Mouse (Mus musculus) neutrophil, adult 5-6 weeks (primary cell): Measurements from ENCODE around the gene Spocd1. TPM values are rescaled to one million over a fixed set of nuclear protein-coding genes. Genes with fewer than 3 reads are reported as not detected.

ENCODE experiments used
- ATAC-seq: fragments of 151-379, 151-347 bp; 2 replicates; pipeline ENCODE4 v1.8.0; 2017; ENCODE audit warnings: mild to moderate bottlenecking, moderate TSS enrichment; ENCODE audit not compliant: insufficient number of reproducible peaks, poor library complexity, low FRiP score, severe bottlenecking; ENCODE audit errors: extremely low read depth
- total RNA-seq: library from RNA; stranded (forward); fragments of 200-1000 nt; gene quantifications from 2 replicates; pipeline ENCODE4 v1.2.3, GENCODE M21; 2017

The Spocd1 gene
- total RNA-seq, 1 experiment from 2014 or later = not detected

- ATAC-seq = no peak
Measured at GRCm38 (mm10) chr4:129916159-129916558, 12.9 kb upstream of the Spocd1 start.

GRCm38 (mm10) chr4:129917016-129917603, 11.9 kb upstream of the Spocd1 start:
- ATAC-seq = no peak

- no peak for ATAC-seq
Measured at GRCm38 (mm10) chr4:129918464-129918863, 10.6 kb upstream of the Spocd1 start.

GRCm38 (mm10) chr4:129918901-129919300, 10.1 kb upstream of the Spocd1 start:
- ATAC-seq = no peak

GRCm38 (mm10) chr4:129920542-129921313, 8.3 kb upstream of the Spocd1 start:
- ATAC-seq = no peak

GRCm38 (mm10) chr4:129921314-129921587, 7.8 kb upstream of the Spocd1 start:
- no peak for ATAC-seq

- ATAC-seq = no peak
Measured at GRCm38 (mm10) chr4:129924143-129924542, 4.9 kb upstream of the Spocd1 start.

- ATAC-seq = peak; percentile 11; the same call in 1 of the 2 replicates
Measured at GRCm38 (mm10) chr4:129924694-129925093, 4.4 kb upstream of the Spocd1 start.

GRCm38 (mm10) chr4:129926544-129926943, 2.5 kb upstream of the Spocd1 start:
- no peak for ATAC-seq

GRCm38 (mm10) chr4:129927091-129927490, 2.0 kb upstream of the Spocd1 start:
- no peak for ATAC-seq

- peak; percentile 81 for ATAC-seq
Measured at GRCm38 (mm10) chr4:129928124-129928751, 811 bp upstream of the Spocd1 start.

GRCm38 (mm10) chr4:129933696-129934095, 4.6 kb downstream of the Spocd1 start:
- ATAC-seq = no peak

- ATAC-seq = no peak
Measured at GRCm38 (mm10) chr4:129934177-129934855, 5.3 kb downstream of the Spocd1 start.

GRCm38 (mm10) chr4:129951359-129951821, 22.3 kb downstream of the Spocd1 start:
- no peak for ATAC-seq

- ATAC-seq = no peak
Measured at GRCm38 (mm10) chr4:129952241-129952810, 23.3 kb downstream of the Spocd1 start.

GRCm38 (mm10) chr4:129954527-129954926, 25.5 kb downstream of the Spocd1 start:
- no peak for ATAC-seq

GRCm38 (mm10) chr4:129960180-129960944, 31.3 kb downstream of the Spocd1 start:
- ATAC-seq = peak; percentile 16; the same call in 1 of the 2 replicates

GRCm38 (mm10) chr4:129965294-129965693, 36.2 kb downstream of the Spocd1 start:
- no peak for ATAC-seq

- ATAC-seq = no peak
Measured at GRCm38 (mm10) chr4:129966201-129966600, 37.2 kb downstream of the Spocd1 start.
